Mouse (Mus musculus): ENCODE data around the gene Gm20481.
"Not testable (repeated sequence)": the region's sequence is repeated elsewhere in the genome, so short reads cannot be mapped to it uniquely, and the experiment has no call there.

Gene Gm20481

GRCm38 (mm10) chr17:34951636-34952377 is 17.9 kb upstream of the Gm20481 start:
- no peak for DNase-seq (ENCODE audit: low spot score)

DNA sequence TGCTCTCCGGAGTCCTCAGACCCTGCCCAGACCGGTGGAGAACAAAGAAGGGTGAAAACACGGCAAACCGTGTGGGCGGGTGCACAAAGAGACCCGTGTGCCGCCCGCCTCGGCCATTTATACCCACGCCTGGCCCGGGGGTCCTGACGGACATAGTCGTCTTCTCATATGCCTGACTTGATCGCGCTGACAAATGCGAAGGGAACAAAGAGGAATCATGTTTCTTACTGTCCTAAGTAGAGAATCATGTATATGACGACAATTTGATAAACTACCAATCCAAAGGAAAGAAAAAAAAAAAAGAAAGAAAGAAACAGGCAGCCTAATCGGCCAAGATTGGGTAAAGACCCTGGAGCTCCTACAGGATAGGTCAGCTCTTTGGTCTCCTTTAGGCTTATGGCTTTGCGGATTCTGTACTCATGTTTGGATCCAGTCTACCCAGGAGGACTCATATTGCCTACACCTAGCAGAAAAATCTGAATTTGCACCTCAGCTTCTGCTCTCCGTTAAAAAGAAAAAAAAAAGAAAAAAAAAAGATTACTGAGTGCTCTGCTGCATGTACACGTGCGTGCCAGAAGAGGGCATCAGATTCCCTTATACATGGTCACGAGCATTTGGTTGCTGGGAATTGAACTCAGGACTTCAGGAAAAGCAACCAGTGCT is 17.2 kb upstream of the Gm20481 start:
- peak; percentile 80 for DNase-seq (ENCODE audit: low spot score)

DNA sequence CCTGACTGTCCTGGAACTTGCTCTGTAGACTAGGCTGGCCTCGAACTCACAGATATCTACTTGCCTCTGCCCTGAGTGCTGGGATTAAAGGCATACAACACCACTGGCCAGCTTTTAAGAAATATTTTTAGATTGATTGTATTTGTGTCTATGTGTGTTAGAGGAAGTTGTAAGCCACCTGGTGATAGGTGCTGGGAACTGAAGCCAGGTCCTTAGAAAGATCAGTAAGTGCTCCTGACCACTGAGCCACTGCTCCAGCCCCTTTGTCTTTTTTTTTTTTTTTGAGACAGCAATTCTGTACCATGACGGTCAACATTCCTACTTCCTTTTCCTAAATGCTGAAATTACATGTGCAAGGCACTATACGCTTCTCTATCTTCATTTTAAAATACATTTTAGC is 16.5 kb upstream of the Gm20481 start:
- DNase-seq (ENCODE audit: low spot score) = no peak

DNA sequence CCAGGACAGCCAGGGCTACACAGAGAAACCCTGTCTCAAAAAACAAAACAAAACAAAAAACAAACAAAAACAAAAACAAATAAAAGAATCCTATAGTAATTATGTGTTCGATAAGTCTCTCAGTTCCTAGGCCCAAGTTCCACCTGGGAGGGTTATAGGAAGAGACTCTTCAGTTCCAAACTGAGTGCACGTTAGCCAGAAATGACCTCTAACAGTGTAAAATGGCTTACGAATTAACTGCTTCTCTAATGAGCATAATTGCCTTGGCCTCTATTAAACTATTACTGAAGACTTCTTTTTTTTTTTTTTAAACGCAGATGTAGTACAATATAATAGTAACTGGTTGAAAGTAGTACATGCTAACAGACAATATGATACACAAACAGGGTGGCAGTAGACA is 15.8 kb upstream of the Gm20481 start:
- DNase-seq (ENCODE audit: low spot score) = no peak

- DNase-seq (ENCODE audit: low spot score) = no peak
These were observed 14.9 kb upstream of the Gm20481 start for GRCm38 (mm10) chr17:34954831-34955230.

DNA sequence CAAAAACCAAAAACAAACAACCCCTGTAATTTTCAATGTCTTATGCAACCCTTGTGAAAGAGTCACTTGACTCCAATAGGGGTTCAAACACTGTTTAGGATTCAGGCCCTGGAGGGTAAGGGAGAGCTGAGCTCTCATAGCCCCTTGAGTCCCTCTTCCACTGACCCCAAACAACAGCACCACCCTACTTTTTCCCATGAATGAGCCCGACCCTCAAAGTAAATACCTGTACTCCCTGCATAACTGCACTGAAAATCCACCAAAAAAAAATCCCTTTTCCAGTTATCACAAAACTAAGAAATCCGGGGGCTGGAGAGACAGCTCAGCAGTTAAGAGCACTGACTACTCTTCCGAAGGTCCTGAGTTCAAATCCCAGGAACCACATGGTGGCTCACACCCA is 13.8 kb upstream of the Gm20481 start:
- DNase-seq (ENCODE audit: low spot score) = no peak

DNA sequence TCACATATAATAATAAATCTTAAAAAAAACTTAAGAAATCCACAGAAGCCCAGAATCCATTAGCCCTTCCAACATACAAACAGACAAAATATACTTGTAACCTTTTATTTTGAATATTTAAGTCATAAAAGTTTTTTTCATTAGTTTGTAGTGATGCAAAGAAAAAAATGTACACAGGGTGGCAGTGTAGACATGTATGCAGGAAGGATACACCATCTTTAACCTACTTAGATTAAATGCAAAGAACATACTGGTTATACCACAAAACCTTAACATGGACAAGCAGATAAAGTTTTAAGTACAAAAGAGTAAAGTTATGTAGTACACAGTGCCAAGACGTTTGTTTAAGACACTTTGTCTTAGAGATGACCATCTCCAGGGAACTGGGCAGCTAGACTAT is 13.4 kb upstream of the Gm20481 start:
- DNase-seq (ENCODE audit: low spot score) = no peak

GRCm38 (mm10) chr17:34957291-34957690 is 12.4 kb upstream of the Gm20481 start:
- not testable (repeated sequence) for DNase-seq (ENCODE audit: low spot score)

DNA sequence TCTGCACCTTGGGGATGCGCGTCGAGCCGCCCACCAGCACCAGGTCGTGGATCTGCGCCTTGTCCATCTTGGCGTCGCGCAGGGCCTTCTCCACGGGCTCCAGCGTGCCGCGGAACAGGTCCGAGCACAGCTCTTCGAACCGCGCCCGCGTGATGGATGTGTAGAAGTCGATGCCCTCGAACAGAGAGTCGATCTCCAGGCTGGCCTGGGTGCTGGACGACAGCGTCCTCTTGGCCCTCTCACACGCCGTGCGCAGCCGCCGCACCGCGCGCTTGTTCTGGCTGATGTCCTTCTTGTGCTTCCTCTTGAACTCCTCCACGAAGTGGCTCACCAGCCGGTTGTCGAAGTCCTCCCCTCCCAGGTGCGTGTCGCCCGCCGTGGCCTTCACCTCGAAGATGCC is 11.7 kb upstream of the Gm20481 start:
- DNase-seq (ENCODE audit: low spot score) = not testable (repeated sequence)

- not testable (repeated sequence) for DNase-seq (ENCODE audit: low spot score)
These were observed 11.0 kb upstream of the Gm20481 start for GRCm38 (mm10) chr17:34958734-34959129.

GRCm38 (mm10) chr17:34959130-34959778 is 10.5 kb upstream of the Gm20481 start, which contains the start of gene Hspa1b:
Gene Hspa1b, minus strand, starts transcription at chr17:34959238.
- DNase-seq (ENCODE audit: low spot score) = peak; percentile 89

GRCm38 (mm10) chr17:34959881-34960515 is 9.7 kb upstream of the Gm20481 start:
- peak; percentile 62 for DNase-seq (ENCODE audit: low spot score)

DNA sequence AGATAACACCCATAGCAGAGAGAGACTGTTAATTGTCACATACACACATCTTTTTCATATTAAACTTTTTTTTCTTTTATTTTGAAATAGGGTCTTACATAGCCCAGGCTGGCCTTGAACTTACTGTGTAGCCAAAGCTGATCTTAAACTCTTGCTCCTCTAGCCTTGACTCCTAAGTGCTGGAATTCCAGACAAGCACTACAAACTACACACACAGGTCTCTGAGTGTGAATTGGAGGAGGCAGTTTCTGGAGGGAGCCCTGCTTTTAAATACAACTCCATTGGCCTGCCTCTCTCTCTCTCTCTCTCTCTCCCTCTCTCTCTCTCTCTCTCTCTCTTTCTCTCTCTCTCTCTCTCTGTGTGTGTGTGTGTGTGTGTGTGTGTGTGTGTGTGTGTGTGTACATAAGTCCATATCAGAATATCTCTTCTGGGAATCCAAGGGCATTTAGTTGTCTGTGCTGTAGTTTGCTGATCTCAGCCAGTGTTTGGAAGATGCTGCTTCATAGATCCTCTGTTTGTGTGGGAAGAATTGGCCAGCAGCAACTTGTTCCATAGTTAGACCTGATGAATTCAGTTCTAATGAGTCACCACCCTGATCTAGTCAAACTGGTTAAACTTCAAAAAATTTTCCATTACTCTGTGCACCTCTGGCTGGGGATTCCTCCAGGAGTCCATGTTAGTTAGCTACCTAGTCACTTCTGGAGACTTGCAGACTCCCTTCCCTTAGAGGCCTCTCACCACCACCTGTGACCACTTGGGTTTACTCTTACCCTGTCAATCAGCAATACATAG is 8.8 kb upstream of the Gm20481 start:
- DNase-seq (ENCODE audit: low spot score) = no peak

- DNase-seq (ENCODE audit: low spot score) = no peak
These were observed 7.6 kb upstream of the Gm20481 start for GRCm38 (mm10) chr17:34962125-34962524.

- DNase-seq (ENCODE audit: low spot score) = no peak
These were observed 6.9 kb upstream of the Gm20481 start for GRCm38 (mm10) chr17:34962841-34963240.

DNA sequence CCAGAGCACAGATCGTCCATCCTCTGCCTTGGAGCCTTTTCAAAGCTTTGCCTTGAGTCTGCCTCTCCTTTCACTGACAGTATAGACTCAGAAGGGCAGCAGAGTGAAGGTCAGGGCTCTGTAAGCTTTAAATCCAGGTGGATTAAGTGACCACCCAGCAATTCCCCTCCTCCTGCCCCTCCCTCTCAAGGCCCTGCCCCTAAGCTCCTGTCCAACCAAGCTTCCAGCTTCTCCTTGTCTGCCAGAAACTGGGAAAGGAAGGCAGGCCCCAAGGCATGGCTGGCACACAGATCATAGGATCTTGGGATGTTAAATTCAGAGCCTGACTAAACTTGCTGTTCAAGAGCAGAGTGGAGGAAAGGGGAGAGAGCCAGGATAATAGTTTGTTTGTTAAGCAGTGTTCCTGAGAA is 5.1 kb upstream of the Gm20481 start:
- DNase-seq (ENCODE audit: low spot score) = peak; percentile 19

- no peak for DNase-seq (ENCODE audit: low spot score)
These were observed 4.1 kb upstream of the Gm20481 start for GRCm38 (mm10) chr17:34965627-34966026.

DNA sequence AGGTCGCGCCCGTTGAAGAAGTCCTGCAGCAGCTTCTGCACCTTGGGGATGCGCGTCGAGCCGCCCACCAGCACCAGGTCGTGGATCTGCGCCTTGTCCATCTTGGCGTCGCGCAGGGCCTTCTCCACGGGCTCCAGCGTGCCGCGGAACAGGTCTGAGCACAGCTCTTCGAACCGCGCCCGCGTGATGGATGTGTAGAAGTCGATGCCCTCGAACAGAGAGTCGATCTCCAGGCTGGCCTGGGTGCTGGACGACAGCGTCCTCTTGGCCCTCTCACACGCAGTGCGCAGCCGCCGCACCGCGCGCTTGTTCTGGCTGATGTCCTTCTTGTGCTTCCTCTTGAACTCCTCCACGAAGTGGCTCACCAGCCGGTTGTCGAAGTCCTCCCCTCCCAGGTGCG is 1.1 kb downstream of the Gm20481 start:
- not testable (repeated sequence) for DNase-seq (ENCODE audit: low spot score)

DNA sequence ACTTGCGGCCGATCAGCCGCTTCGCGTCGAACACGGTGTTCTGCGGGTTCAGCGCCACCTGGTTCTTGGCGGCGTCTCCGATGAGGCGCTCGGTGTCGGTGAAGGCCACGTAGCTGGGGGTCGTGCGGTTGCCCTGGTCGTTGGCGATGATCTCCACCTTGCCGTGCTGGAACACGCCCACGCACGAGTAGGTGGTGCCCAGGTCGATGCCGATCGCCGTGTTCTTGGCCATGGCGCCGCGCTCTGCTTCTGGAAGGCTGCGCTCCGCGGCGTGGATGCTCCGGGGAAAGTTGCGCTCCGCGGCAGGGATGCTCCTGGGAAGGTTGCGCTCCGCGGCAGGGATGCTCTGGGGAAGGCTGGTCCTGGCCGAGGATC is 2.0 kb downstream of the Gm20481 start:
- not testable (repeated sequence) for DNase-seq (ENCODE audit: low spot score)

DNA sequence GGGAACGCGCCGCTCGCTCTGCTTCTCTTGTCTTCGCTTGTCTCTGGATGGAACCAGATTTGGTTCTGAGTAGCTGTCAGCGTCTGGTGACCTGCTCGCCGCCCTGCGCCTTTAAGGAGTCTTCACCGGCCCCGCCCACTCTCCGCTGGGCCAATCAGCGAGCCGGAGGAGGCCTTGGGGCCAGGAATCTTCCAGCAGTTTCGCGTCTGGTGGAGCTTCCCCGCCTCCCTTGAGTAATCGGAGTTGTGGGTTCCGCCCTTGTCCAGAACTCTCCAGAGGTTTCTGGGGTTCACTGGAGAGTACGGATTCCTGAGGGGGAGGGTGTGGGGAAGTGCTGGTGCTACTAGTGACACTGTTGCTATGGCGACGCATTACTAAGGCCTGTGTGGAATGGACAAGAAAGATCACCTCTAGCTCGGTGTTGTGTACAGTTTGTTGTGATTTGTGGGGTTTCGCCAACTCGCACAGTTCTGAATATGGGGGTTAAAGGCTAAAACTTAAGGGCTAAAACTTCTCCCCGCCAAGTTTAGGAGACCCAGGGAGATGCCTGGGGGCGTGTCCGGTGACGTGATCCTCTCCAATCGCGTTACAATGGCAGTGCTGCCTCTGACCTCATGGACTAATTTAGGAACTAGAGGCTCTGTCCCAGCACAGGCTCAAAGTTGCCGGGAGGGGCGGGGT is 2.5 kb downstream of the Gm20481 start, which contains the start of the genes Hspa1a and Hspa1l:
Hspa1a (minus strand) TSS at position 88 of the 681 bp plus-strand sequence.
Hspa1l (plus strand) TSS at position 635 of the 681 bp plus-strand sequence.
- peak; percentile 82 for DNase-seq (ENCODE audit: low spot score)
